Mouse (Mus musculus): ENCODE data around the gene Scly. TPM values are rescaled to one million over a fixed set of nuclear protein-coding genes. Genes with fewer than 3 reads are reported as not detected.
A peak's percentile ranks its signal among the peaks of the same experiment; 100 is the strongest.

Gene Scly
- polyA plus RNA-seq, 1 experiment from 2014 or later, result 11.2 TPM

DNA sequence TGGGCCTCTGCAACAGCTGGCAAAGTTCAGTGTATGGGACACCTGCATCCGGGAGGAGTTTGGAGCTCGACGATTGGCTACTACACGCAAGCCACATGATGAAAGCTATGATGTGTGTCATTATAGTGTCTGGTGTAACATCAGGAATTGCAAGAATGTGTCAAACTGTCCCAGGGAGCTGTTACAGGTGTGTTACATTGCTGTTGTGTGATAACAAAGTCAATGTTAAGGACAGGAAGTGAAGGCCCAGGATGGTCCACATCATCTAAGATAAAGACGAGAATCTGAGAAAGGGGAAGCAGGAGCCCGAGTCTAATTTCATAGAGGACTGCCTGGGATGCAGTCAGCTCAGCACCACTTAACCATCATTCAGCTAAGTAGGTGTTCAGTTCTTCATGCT, 2.6 kb upstream of the Scly start:
- ATAC-seq, result no peak
- Histone ChIP-seq H3K9ac (ENCODE audit: low read depth, low read length) (no peak overlapping the region), H3K4me2 (ENCODE audit: low read length) (no peak overlapping the region), H3K27me3 (ENCODE audit: control insufficient read depth, insufficient read depth, low read depth, low read length) (no peaks in the 10 kb centered on the region), H3K36me3 (ENCODE audit: control insufficient read depth, insufficient read depth, low read length) (no peaks in the 10 kb centered on the region), H3K9me3 (replicated peaks; ENCODE audit: control insufficient read depth, low read length, poor library complexity, severe bottlenecking) (no peaks in the 10 kb centered on the region), H3K4me1 (ENCODE audit: control insufficient read depth, insufficient read depth, low read length) (peaks cover 8% of the 10 kb centered on the region; the same call in 1 of the 2 replicates), H3K4me3 (ENCODE audit: low read depth, low read length) (no peak overlapping the region), H3K27ac (ENCODE audit: low read length) (no peak overlapping the region)
- WGBS, result 91% methylated on average over 6 of the region's 6 CpGs

DNA sequence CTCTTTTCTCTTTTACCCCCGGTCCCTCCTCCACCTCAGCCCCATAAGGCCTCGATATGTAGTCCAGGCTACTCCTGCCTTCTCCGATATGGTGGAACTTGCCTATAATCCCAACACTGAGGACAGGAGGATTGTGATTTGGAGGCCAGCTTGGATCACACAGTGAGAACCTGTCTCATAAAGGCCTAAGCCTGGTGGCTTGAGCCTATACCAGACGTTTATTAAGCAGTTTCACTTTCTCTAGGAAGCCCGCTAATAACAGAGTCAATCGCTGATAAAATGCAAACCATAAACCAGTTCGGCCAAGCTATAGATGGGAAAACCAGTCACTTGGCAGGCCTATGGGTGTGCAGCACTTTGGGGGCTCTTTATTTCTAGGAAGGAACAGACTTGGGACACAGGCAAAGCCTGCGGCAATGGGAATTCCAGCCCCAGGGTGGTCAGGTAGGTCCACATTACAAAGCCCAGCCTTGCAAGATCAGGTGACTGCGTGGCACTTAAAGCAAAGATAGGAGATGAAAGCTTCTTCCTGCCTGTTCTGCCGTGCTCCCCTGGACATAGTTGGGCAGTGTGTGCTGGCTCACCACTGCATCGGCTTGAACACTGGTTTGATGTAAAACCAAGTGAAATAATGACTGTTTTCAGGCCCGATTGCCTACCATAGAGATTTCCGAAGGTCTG, 1.0 kb downstream of the Scly start:
- Histone ChIP-seq H3K9ac (ENCODE audit: low read depth, low read length) (peak overlapping the region; percentile 79), H3K4me3 (ENCODE audit: low read depth, low read length) (peak overlapping the region; percentile 89), H3K9me3 (replicated peaks; ENCODE audit: control insufficient read depth, low read length, poor library complexity, severe bottlenecking) (no peaks in the 10 kb centered on the region), H3K27ac (ENCODE audit: low read length) (no peak overlapping the region), H3K4me2 (ENCODE audit: low read length) (peak overlapping the region; percentile 86), H3K27me3 (ENCODE audit: control insufficient read depth, insufficient read depth, low read depth, low read length) (no peaks in the 10 kb centered on the region), H3K4me1 (ENCODE audit: control insufficient read depth, insufficient read depth, low read length) (peaks cover 8% of the 10 kb centered on the region; the same call in 1 of the 2 replicates), H3K36me3 (ENCODE audit: control insufficient read depth, insufficient read depth, low read length) (no peaks in the 10 kb centered on the region)
- 80% methylated on average over 13 of the region's 13 CpGs for WGBS
- ATAC-seq, result no peak

DNA sequence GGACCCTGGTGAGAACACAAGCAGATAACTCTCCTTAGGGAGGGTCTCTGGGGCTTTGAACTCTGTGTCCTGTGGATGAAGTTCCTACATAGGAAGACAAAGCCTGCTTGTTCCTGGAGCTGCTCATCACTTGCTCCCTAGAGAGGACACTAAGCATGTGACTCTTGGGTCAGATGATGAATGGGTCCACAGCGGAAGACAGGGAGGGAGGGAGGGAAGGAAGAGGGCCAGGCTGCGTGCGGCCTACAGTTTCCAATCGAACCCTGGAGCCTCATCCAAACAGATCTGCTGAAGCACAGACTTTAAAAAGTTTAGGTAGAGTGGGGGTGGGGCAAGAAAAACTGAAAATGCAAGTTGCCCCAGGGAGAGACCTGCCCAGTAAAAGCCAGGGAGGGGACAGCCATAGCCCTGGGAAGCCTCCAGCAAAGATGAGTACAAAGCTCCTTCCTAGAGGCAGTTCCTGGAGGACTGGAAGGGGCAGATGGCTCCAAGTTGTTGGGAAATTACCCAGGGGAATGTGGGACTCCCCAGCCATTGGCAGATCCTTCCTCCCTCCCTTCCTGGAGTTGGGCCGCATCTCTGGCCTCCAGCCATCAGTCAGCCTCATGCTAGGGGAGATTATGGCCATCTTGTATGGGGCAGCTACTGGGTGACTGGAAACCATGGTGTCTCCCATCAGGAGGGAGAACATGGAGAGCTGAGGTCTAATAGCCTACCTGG, 1.7 kb downstream of the Scly start:
- WGBS, result 86% methylated on average over 5 of the region's 5 CpGs

DNA sequence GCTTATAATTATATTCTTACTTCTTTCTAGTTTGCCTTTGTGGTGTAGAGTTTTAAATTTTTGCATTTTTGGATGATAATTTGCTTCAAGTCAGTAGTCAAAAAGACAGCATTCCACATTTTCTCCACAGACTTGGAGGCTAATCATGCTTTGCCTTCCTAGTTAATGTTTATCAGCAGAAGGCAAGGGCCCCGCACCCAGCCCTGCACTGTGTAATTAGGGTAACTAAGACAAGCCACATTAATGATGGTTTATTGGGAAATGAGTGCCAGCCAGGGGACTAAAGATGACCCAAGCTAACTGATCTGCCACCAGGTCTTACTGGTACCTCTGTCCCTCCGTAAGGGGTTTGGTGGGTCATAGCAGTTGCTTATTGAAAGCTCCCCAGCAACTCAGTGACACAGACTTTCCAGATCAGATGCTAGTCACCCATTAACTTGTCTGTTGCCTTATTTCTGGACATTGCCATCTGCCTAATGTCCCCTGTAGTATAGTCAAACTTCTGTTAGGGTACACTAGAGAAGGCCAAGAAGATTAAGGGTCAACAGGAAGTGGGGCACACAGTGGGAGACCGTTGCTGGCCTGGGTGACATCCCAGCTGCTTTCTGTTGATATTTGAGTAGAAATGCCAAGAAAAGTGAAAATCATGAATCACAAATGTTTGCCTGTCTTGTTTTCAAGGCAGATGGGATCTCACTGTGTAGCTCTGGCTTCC, 3.2 kb downstream of the Scly start:
- Histone ChIP-seq H3K4me3 (ENCODE audit: low read depth, low read length) (no peak overlapping the region), H3K4me1 (ENCODE audit: control insufficient read depth, insufficient read depth, low read length) (peaks cover 8% of the 10 kb centered on the region; the same call in 1 of the 2 replicates), H3K9me3 (replicated peaks; ENCODE audit: control insufficient read depth, low read length, poor library complexity, severe bottlenecking) (no peaks in the 10 kb centered on the region), H3K36me3 (ENCODE audit: control insufficient read depth, insufficient read depth, low read length) (peaks cover 9% of the 10 kb centered on the region), H3K4me2 (ENCODE audit: low read length) (no peak overlapping the region), H3K27me3 (ENCODE audit: control insufficient read depth, insufficient read depth, low read depth, low read length) (no peaks in the 10 kb centered on the region), H3K9ac (ENCODE audit: low read depth, low read length) (no peak overlapping the region), H3K27ac (ENCODE audit: low read length) (no peak overlapping the region)
- 94% methylated on average over 3 of the region's 3 CpGs for WGBS
- no peak for ATAC-seq

More for the DNA sequence above, 1.7 kb downstream of the Scly start:
- Histone ChIP-seq H3K27ac (ENCODE audit: low read length) (no peak overlapping the region), H3K9me3 (replicated peaks; ENCODE audit: control insufficient read depth, low read length, poor library complexity, severe bottlenecking) (no peaks in the 10 kb centered on the region), H3K4me3 (ENCODE audit: low read depth, low read length) (no peak overlapping the region), H3K36me3 (ENCODE audit: control insufficient read depth, insufficient read depth, low read length) (no peaks in the 10 kb centered on the region), H3K4me2 (ENCODE audit: low read length) (no peak overlapping the region), H3K4me1 (ENCODE audit: control insufficient read depth, insufficient read depth, low read length) (peaks cover 8% of the 10 kb centered on the region; the same call in 1 of the 2 replicates), H3K27me3 (ENCODE audit: control insufficient read depth, insufficient read depth, low read depth, low read length) (no peaks in the 10 kb centered on the region), H3K9ac (ENCODE audit: low read depth, low read length) (no peak overlapping the region)
- no peak for ATAC-seq

DNA sequence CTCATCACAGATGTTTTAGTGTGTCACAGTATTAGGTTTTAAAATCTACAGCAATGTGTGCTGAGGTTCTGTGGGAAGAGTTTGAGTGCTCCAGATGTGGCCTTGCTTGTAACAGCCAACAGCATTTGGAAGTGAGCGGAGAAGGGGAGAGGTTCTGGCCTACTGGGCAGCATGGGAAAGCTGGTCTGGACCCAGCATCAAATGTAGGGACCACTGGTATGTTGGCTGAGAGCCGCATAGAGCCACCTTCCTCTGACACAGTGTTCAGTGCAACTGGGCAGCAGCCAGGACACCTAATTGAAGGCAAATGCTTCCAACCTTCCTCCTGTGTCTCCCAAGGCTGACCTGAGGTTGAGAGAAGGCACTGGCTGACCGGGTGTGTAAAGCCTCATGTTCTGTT, 3.9 kb downstream of the Scly start:
- peaks cover 8% of the 10 kb centered on the region; the same call in 1 of the 2 replicates for H3K4me1 ChIP-seq (ENCODE audit: control insufficient read depth, insufficient read depth, low read length)
- no peak overlapping the region for H3K4me2 ChIP-seq (ENCODE audit: low read length)
- H3K9me3 ChIP-seq (replicated peaks; ENCODE audit: control insufficient read depth, low read length, poor library complexity, severe bottlenecking), result no peaks in the 10 kb centered on the region
- no peak overlapping the region for H3K4me3 ChIP-seq (ENCODE audit: low read depth, low read length)
- H3K27me3 ChIP-seq (ENCODE audit: control insufficient read depth, insufficient read depth, low read depth, low read length), result no peaks in the 10 kb centered on the region
- WGBS, result 96% methylated on average over 3 of the region's 3 CpGs
- ATAC-seq, result no peak
- no peak overlapping the region for H3K27ac ChIP-seq (ENCODE audit: low read length)
- no peak overlapping the region for H3K9ac ChIP-seq (ENCODE audit: low read depth, low read length)
- H3K36me3 ChIP-seq (ENCODE audit: control insufficient read depth, insufficient read depth, low read length), result peaks cover 9% of the 10 kb centered on the region

DNA sequence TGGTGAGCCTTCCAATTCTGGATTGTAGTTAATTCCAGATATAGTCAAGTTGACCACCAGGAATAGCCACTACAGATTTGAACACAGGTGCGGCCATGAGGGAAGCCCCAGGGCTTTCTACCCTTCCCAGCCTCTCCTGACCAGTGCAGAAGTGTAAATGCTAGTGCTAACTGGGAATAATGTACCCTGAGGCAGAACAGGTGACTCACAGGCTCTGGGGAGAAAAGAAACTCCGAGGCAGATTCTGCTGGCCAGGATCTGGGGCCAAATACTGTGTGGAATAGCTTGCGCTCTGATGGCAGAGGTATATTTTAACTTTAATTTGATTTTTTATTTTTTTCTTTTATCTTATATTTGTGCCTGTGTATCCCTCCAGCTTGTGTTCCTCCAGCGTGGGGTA, 6.5 kb downstream of the Scly start:
- H3K4me1 ChIP-seq (ENCODE audit: control insufficient read depth, insufficient read depth, low read length), result no peaks in the 10 kb centered on the region
- no peaks in the 10 kb centered on the region for H3K27me3 ChIP-seq (ENCODE audit: control insufficient read depth, insufficient read depth, low read depth, low read length)
- H3K4me3 ChIP-seq (ENCODE audit: low read depth, low read length), result no peak overlapping the region
- H3K9me3 ChIP-seq (replicated peaks; ENCODE audit: control insufficient read depth, low read length, poor library complexity, severe bottlenecking), result no peaks in the 10 kb centered on the region
- no peak for ATAC-seq
- no peak overlapping the region for H3K9ac ChIP-seq (ENCODE audit: low read depth, low read length)
- WGBS, result 92% methylated on average over 4 of the region's 4 CpGs
- no peak overlapping the region for H3K4me2 ChIP-seq (ENCODE audit: low read length)
- H3K36me3 ChIP-seq (ENCODE audit: control insufficient read depth, insufficient read depth, low read length), result peaks cover 20% of the 10 kb centered on the region
- no peak overlapping the region for H3K27ac ChIP-seq (ENCODE audit: low read length)

DNA sequence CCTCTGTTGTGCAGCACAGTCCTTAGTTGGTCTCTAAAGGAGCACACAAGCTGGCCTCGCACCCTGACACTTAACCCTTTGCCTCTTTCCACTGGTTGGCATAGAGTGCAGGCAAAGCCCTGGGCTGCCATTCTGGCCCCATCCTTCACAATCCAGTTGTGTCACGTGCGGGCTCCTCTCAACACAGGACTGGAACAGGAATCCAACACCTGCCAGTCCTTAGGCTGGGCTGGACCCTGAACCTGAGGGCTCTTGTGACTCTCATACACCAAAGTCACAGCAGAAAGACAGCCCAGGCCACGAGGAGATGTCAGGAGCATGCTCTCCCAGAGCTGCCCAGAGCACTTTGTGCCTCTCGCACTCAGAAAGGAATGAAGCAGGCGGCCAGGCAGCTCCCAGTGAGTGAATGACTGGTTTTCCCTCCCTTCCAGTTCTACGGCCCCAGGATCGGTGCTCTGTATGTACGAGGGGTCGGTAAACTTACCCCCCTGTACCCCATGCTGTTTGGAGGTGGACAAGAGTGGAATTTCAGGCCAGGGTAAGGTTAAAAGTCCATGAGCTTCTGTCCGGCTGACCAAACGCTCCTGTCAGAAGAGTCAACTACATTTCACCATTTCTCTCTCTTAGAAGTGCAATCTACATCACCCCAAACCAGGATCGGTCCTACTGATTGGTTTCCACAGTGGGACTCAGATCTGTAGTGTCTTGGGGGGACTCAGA, 11.4 kb downstream of the Scly start:
- 94% methylated on average over 13 of the region's 13 CpGs for WGBS
- H3K27ac ChIP-seq (ENCODE audit: low read length), result no peak overlapping the region
- peaks cover 20% of the 10 kb centered on the region for H3K36me3 ChIP-seq (ENCODE audit: control insufficient read depth, insufficient read depth, low read length)
- no peaks in the 10 kb centered on the region; the same call in 1 of the 2 replicates for H3K4me1 ChIP-seq (ENCODE audit: control insufficient read depth, insufficient read depth, low read length)
- H3K9ac ChIP-seq (ENCODE audit: low read depth, low read length), result no peak overlapping the region
- H3K27me3 ChIP-seq (ENCODE audit: control insufficient read depth, insufficient read depth, low read depth, low read length), result no peaks in the 10 kb centered on the region
- ATAC-seq, result no peak
- no peak overlapping the region for H3K4me3 ChIP-seq (ENCODE audit: low read depth, low read length)
- no peak overlapping the region for H3K4me2 ChIP-seq (ENCODE audit: low read length)
- H3K9me3 ChIP-seq (replicated peaks; ENCODE audit: control insufficient read depth, low read length, poor library complexity, severe bottlenecking), result no peaks in the 10 kb centered on the region

DNA sequence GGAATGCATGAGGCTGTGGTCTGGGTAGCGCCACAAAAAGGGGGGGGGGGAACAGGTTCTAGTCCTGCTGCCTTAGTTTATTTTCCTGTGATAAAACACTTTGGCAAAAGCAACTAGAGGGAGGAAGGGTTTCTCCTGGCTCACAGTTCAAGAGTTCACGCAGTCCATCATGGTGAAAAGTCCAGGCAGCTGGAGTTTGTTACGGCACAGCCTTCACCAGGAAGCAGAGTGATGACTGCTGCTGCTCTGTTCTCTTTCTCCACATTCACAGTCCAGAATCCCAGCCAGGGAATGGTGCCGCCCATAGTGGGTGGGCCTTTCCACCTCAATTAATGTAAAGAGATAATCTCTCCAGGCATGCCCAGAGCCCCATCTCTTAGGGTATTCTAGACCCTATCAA, 14.1 kb downstream of the Scly start:
- no peaks in the 10 kb centered on the region for H3K9me3 ChIP-seq (replicated peaks; ENCODE audit: control insufficient read depth, low read length, poor library complexity, severe bottlenecking)
- H3K27me3 ChIP-seq (ENCODE audit: control insufficient read depth, insufficient read depth, low read depth, low read length), result no peaks in the 10 kb centered on the region
- WGBS, result 99% methylated on average over 4 of the region's 4 CpGs
- H3K4me3 ChIP-seq (ENCODE audit: low read depth, low read length), result no peak overlapping the region
- ATAC-seq, result no peak
- H3K4me2 ChIP-seq (ENCODE audit: low read length), result no peak overlapping the region
- H3K27ac ChIP-seq (ENCODE audit: low read length), result no peak overlapping the region
- H3K36me3 ChIP-seq (ENCODE audit: control insufficient read depth, insufficient read depth, low read length), result peaks cover 9% of the 10 kb centered on the region; the same call in 1 of the 2 replicates
- H3K4me1 ChIP-seq (ENCODE audit: control insufficient read depth, insufficient read depth, low read length), result no peaks in the 10 kb centered on the region; the same call in 1 of the 2 replicates
- no peak overlapping the region for H3K9ac ChIP-seq (ENCODE audit: low read depth, low read length)
